Mouse (Mus musculus) lung, embryonic 15.5 days (tissue): ENCODE results near the gene Lpcat3. TPM values are rescaled to one million over a fixed set of nuclear protein-coding genes. Genes with fewer than 3 reads are reported as not detected.

Experiments
- ATAC-seq: fragments of 200-750 bp; cut with Nextera tagmentation; 2 replicates; pipeline ENCODE4 v1.8.0; 2017; ENCODE audit warnings: moderate number of reproducible peaks, borderline replicate concordance; ENCODE audit not compliant: low FRiP score, low TSS enrichment; ENCODE audit errors: extremely low read depth
- H3K27ac ChIP-seq: fragments of 300-500 bp; sonication (generic); 2 replicates; pipeline ENCODE4 v1.5.1; 2015; ENCODE audit warnings: moderate library complexity, mild to moderate bottlenecking, inconsistent platforms
- H3K27me3 ChIP-seq: fragments of 300-500 bp; sonication (generic); 2 replicates; pipeline ENCODE4 v1.6.1; 2015; ENCODE audit warnings: inconsistent platforms
- H3K36me3 ChIP-seq: fragments of 300-500 bp; sonication (generic); 2 replicates; pipeline ENCODE4 v1.6.1; 2015; ENCODE audit warnings: inconsistent platforms
- H3K4me1 ChIP-seq: fragments of 300-500 bp; sonication (generic); 2 replicates; pipeline ENCODE4 v1.6.1; 2015; ENCODE audit warnings: inconsistent platforms
- H3K4me2 ChIP-seq: fragments of 300-500 bp; sonication (generic); 2 replicates; pipeline ENCODE4 v1.6.1; 2015; ENCODE audit warnings: inconsistent platforms, mild to moderate bottlenecking, moderate library complexity
- H3K4me3 ChIP-seq: fragments of 300-500 bp; sonication (generic); 2 replicates; pipeline ENCODE4 v1.5.1; 2015; ENCODE audit warnings: mild to moderate bottlenecking, inconsistent platforms
- H3K9ac ChIP-seq: fragments of 300-500 bp; sonication (generic); 2 replicates; pipeline ENCODE4 v1.6.1; 2015; ENCODE audit warnings: inconsistent platforms
- H3K9me3 ChIP-seq: fragments of 300-500 bp; sonication (generic); 2 replicates; pipeline ENCODE4 v1.6.1; 2016; ENCODE audit warnings: inconsistent platforms
- WGBS: fragments of 180-500 bp; shearing (Covaris S2); methylation state at CpG from one replicate; pipeline ENCODE4 v1.1.7; 2015; 5-methylcytosine and 5-hydroxymethylcytosine counted together
- microRNA counts: library from miRNA; unstranded; fragments of <30 nt; microRNA quantifications from one replicate; lab custom pipeline; 2016
- microRNA-seq: library from miRNA; unstranded; fragments of <30 nt; microRNA quantifications from one replicate; pipeline ENCODE4, GENCODE M21; 2016
- polyA plus RNA-seq: library from polyadenylated mRNA; unstranded; fragments of >200 nt; fragmentation: Nextera tagmentation; extraction: Ambion mirVana; gene quantifications from 2 replicates; pipeline ENCODE4 v1.2.1, GENCODE M21; 2015

Gene Lpcat3
- polyA plus RNA-seq, 1 experiment from 2014 or later = 61.9 TPM

GRCm38 (mm10) chr6:124742839-124743514 is 80.2 kb downstream of the Lpcat3 start:
- whole genome bisulfite sequencing = 85% methylated on average over 15 of the region's 15 CpGs
- no peak overlapping the region for H3K9ac ChIP-seq

GRCm38 (mm10) chr6:124743647-124744046 is 80.8 kb downstream of the Lpcat3 start:
- no peaks in the 10 kb centered on the region for H3K9me3 ChIP-seq

More at GRCm38 (mm10) chr6:124742839-124743514, 80.2 kb downstream of the Lpcat3 start:
- no peak overlapping the region for H3K27ac ChIP-seq
- no peaks in the 10 kb centered on the region for H3K27me3 ChIP-seq
- H3K9me3 ChIP-seq = no peaks in the 10 kb centered on the region
- ATAC-seq = no peak
- H3K36me3 ChIP-seq = peaks cover 42% of the 10 kb centered on the region
- no peak overlapping the region for H3K4me2 ChIP-seq
- no peak overlapping the region for H3K4me3 ChIP-seq
- peaks cover 45% of the 10 kb centered on the region for H3K4me1 ChIP-seq

GRCm38 (mm10) chr6:124744755-124745321 is 82.0 kb downstream of the Lpcat3 start:
- Histone ChIP-seq H3K36me3 (peaks cover 59% of the 10 kb centered on the region), H3K27me3 (no peaks in the 10 kb centered on the region), H3K9ac (no peak overlapping the region), H3K4me3 (peak overlapping the region; percentile 46), H3K4me2 (peak overlapping the region; percentile 93), H3K27ac (peak overlapping the region; percentile 54), H3K9me3 (no peaks in the 10 kb centered on the region), H3K4me1 (peaks cover 28% of the 10 kb centered on the region)
- ATAC-seq = no peak
- 72% methylated on average over 26 of the region's 26 CpGs for WGBS

More at GRCm38 (mm10) chr6:124743647-124744046, 80.8 kb downstream of the Lpcat3 start:
- Histone ChIP-seq H3K4me2 (no peak overlapping the region), H3K9ac (no peak overlapping the region), H3K4me1 (peaks cover 40% of the 10 kb centered on the region), H3K4me3 (no peak overlapping the region), H3K27ac (no peak overlapping the region), H3K36me3 (peaks cover 49% of the 10 kb centered on the region), H3K27me3 (no peaks in the 10 kb centered on the region)
- WGBS = 80% methylated on average over 8 of the region's 8 CpGs
- ATAC-seq = no peak

GRCm38 (mm10) chr6:124745490-124746295 is 82.9 kb downstream of the Lpcat3 start:
- peak overlapping the region; percentile 93 for H3K4me2 ChIP-seq
- WGBS = 2% methylated on average over 85 of the region's 85 CpGs
- no peaks in the 10 kb centered on the region for H3K27me3 ChIP-seq
- peaks cover 59% of the 10 kb centered on the region for H3K36me3 ChIP-seq
- peak overlapping the region; percentile 76 for H3K9ac ChIP-seq
- peaks cover 24% of the 10 kb centered on the region for H3K4me1 ChIP-seq
- H3K27ac ChIP-seq = peak overlapping the region; percentile 86
- H3K4me3 ChIP-seq = peak overlapping the region; percentile 46
- no peaks in the 10 kb centered on the region for H3K9me3 ChIP-seq
- peak; percentile 74 for ATAC-seq

GRCm38 (mm10) chr6:124746296-124746605 is 83.4 kb downstream of the Lpcat3 start:
- H3K27me3 ChIP-seq = no peaks in the 10 kb centered on the region
- peaks cover 24% of the 10 kb centered on the region for H3K4me1 ChIP-seq
- peak overlapping the region; percentile 46 for H3K4me3 ChIP-seq
- 24% methylated on average over 8 of the region's 8 CpGs for WGBS
- H3K9me3 ChIP-seq = no peaks in the 10 kb centered on the region
- H3K36me3 ChIP-seq = peaks cover 59% of the 10 kb centered on the region
- peak overlapping the region; percentile 76 for H3K9ac ChIP-seq
- peak overlapping the region; percentile 93 for H3K4me2 ChIP-seq
- ATAC-seq = no peak
- H3K27ac ChIP-seq = peak overlapping the region; percentile 86

- Histone ChIP-seq H3K27me3 (no peaks in the 10 kb centered on the region), H3K36me3 (peaks cover 59% of the 10 kb centered on the region), H3K4me3 (peak overlapping the region; percentile 46; the same call in 1 of the 2 replicates), H3K9ac (peak overlapping the region; percentile 76; the same call in 1 of the 2 replicates), H3K9me3 (no peaks in the 10 kb centered on the region), H3K4me2 (peak overlapping the region; percentile 93), H3K27ac (no peak overlapping the region), H3K4me1 (peaks cover 19% of the 10 kb centered on the region)
- 80% methylated on average over 7 of the region's 7 CpGs for WGBS
- no peak for ATAC-seq
These were observed 84.1 kb downstream of the Lpcat3 start for GRCm38 (mm10) chr6:124746654-124747632.

- H3K27me3 ChIP-seq = no peaks in the 10 kb centered on the region
- H3K27ac ChIP-seq = no peak overlapping the region
- no peak overlapping the region for H3K4me3 ChIP-seq
- no peaks in the 10 kb centered on the region for H3K9me3 ChIP-seq
- peaks cover 36% of the 10 kb centered on the region for H3K4me1 ChIP-seq
- WGBS = 82% methylated on average over 8 of the region's 8 CpGs
- no peak for ATAC-seq
- H3K4me2 ChIP-seq = no peak overlapping the region
- peaks cover 37% of the 10 kb centered on the region for H3K36me3 ChIP-seq
- no peak overlapping the region for H3K9ac ChIP-seq
These were observed 87.6 kb downstream of the Lpcat3 start for GRCm38 (mm10) chr6:124750405-124750804.

- Histone ChIP-seq H3K4me1 (peaks cover 41% of the 10 kb centered on the region), H3K4me3 (no peak overlapping the region), H3K36me3 (peaks cover 12% of the 10 kb centered on the region; the same call in 1 of the 2 replicates), H3K27me3 (no peaks in the 10 kb centered on the region), H3K27ac (no peak overlapping the region), H3K9me3 (no peaks in the 10 kb centered on the region), H3K9ac (no peak overlapping the region), H3K4me2 (no peak overlapping the region)
- WGBS = 78% methylated on average over 2 of the region's 2 CpGs
- ATAC-seq = no peak
These were observed 91.0 kb downstream of the Lpcat3 start for GRCm38 (mm10) chr6:124753861-124754260.

MicroRNAs encoded within 50 kb of the gene (microRNA counts, 519-probe panel; counts per million panel counts)
- microRNA mmu-miR-141 (lab: Ali Mortazavi, UCI) = 2,674 counts per million, percentile 66 among the panel's probes with 10 or more counts
- microRNA mmu-miR-200c (lab: Ali Mortazavi, UCI) = 3,494 counts per million, percentile 92 among the panel's probes with 10 or more counts

Small RNAs within 50 kb of the gene (microRNA-seq; reads per million reads assigned to microRNA genes)
- gene Mir141 (1,755 reads per million, percentile 81 among the genes with 10 or more reads in this experiment), gene Mir200c (12,999 reads per million, percentile 96 among the genes with 10 or more reads in this experiment)

Other genes with a start within 250 kb of the Lpcat3 start
- gene Pex5, start 248.0 kb upstream of the Lpcat3 start, polyA plus RNA-seq = 35.5 and 39.1 TPM in 2 replicates
- 2.7 and 2.8 TPM in 2 replicates for gene Clstn3, start 198.2 kb upstream of the Lpcat3 start, polyA plus RNA-seq
- 0.49 and 0.52 TPM in 2 replicates for gene C1rl, start 169.9 kb upstream of the Lpcat3 start, polyA plus RNA-seq
- gene C1ra, start 150.6 kb upstream of the Lpcat3 start, polyA plus RNA-seq = 3.1 and 4.6 TPM in 2 replicates
- gene C1s1, start 120.7 kb upstream of the Lpcat3 start, polyA plus RNA-seq = 2.6 and 3.6 TPM in 2 replicates
- not detected in 2 replicates for gene C1rb, start 92.7 kb upstream of the Lpcat3 start, polyA plus RNA-seq
- gene C1s2, start 26.9 kb upstream of the Lpcat3 start, polyA plus RNA-seq = 0.07 TPM in 1 of 2 replicates, not detected in the other
- 199 and 200 TPM in 2 replicates for gene Emg1, start 49.2 kb downstream of the Lpcat3 start, polyA plus RNA-seq
- 327 and 340 TPM in 2 replicates for gene Phb2, start 49.3 kb downstream of the Lpcat3 start, polyA plus RNA-seq
- gene Ptpn6, start 75.7 kb downstream of the Lpcat3 start, polyA plus RNA-seq = 17.3 and 24.3 TPM in 2 replicates
- 406 and 416 TPM in 2 replicates for gene Grcc10, start 78.3 kb downstream of the Lpcat3 start, polyA plus RNA-seq
- gene Gm45234, start 93.0 kb downstream of the Lpcat3 start, polyA plus RNA-seq = not detected in 2 replicates
- 15.6 and 16.1 TPM in 2 replicates for gene Atn1, start 93.5 kb downstream of the Lpcat3 start, polyA plus RNA-seq
- gene Eno2, start 106.6 kb downstream of the Lpcat3 start, polyA plus RNA-seq = 2.1 and 3.4 TPM in 2 replicates
- gene Lrrc23, start 116.7 kb downstream of the Lpcat3 start, polyA plus RNA-seq = 11.7 and 13.7 TPM in 2 replicates
- 11.6 and 12.7 TPM in 2 replicates for gene Spsb2, start 145.6 kb downstream of the Lpcat3 start, polyA plus RNA-seq
- 712 and 746 TPM in 2 replicates for gene Tpi1, start 151.3 kb downstream of the Lpcat3 start, polyA plus RNA-seq
- 149 and 152 TPM in 2 replicates for gene Usp5, start 166.5 kb downstream of the Lpcat3 start, polyA plus RNA-seq
- gene Cdca3, start 166.5 kb downstream of the Lpcat3 start, polyA plus RNA-seq = 188 and 197 TPM in 2 replicates
- 0.38 and 1.1 TPM in 2 replicates for gene Gnb3, start 177.2 kb downstream of the Lpcat3 start, polyA plus RNA-seq
- gene P3h3, start 194.7 kb downstream of the Lpcat3 start, polyA plus RNA-seq = 23.9 and 26.9 TPM in 2 replicates
- 0.54 and 0.59 TPM in 2 replicates for gene Gpr162, start 201.0 kb downstream of the Lpcat3 start, polyA plus RNA-seq
- 0.08 and 0.26 TPM in 2 replicates for gene Cd4, start 225.2 kb downstream of the Lpcat3 start, polyA plus RNA-seq
- 2.3 TPM in 2 replicates for gene Lag3, start 248.7 kb downstream of the Lpcat3 start, polyA plus RNA-seq